Comparison of ENCODE assay signal across 16 mouse cellular contexts in genomic region chr16:93379611-93380010, GRCm38 (mm10).
"Had no signal": no experiment of that assay in that cellular context is flagged by ENCODE, and none has a peak within 500 bp of the region (broad histone marks: within the 10 kb centered on the region; RNA-seq: fewer than 3 reads in every experiment).

No protein-coding gene starts in this region.

- H3K27ac ChIP-seq: kidney, embryonic 15.5 days; left cerebral cortex, adult 2 months; liver, embryonic 13.5 days; midbrain, embryonic 13.5 days; stomach, postnatal 0 days had no signal

- H3K4me1 ChIP-seq: megakaryocyte, embryonic 14.5 days had no signal

- H3K36me3 ChIP-seq: kidney, embryonic 15.5 days; liver, embryonic 13.5 days; midbrain, embryonic 10.5 days; midbrain, embryonic 13.5 days had no signal

- H3K4me2 ChIP-seq: kidney, embryonic 15.5 days; liver, embryonic 13.5 days; midbrain, embryonic 13.5 days had no signal

- ATAC-seq: lung, postnatal 0 days; midbrain, embryonic 13.5 days had no signal

- H3K27me3 ChIP-seq: midbrain, embryonic 13.5 days had no signal

- H3K9me3 ChIP-seq: kidney, embryonic 15.5 days; liver, embryonic 13.5 days; megakaryocyte, embryonic 14.5 days; midbrain, embryonic 10.5 days; midbrain, embryonic 13.5 days had no signal

- H3K4me3 ChIP-seq: kidney, embryonic 15.5 days; left cerebral cortex, adult 2 months; liver, embryonic 13.5 days; megakaryocyte, embryonic 14.5 days; midbrain, embryonic 10.5 days; midbrain, embryonic 13.5 days had no signal

- DNase-seq: kidney, adult 8-10 months; kidney, postnatal 10 days; kidney, postnatal 36 days; layer of hippocampus, postnatal 36 days; liver, embryonic 13.5 days; lung, adult 2 months; lung, postnatal 36 days; thymus, adult 2 months; thymus, postnatal 14 days had no signal

- H3K9ac ChIP-seq: kidney, embryonic 15.5 days; liver, embryonic 13.5 days; midbrain, embryonic 13.5 days had no signal
